Comparison of ENCODE assay signal across 8 mouse cellular contexts in the genomic region with DNA sequence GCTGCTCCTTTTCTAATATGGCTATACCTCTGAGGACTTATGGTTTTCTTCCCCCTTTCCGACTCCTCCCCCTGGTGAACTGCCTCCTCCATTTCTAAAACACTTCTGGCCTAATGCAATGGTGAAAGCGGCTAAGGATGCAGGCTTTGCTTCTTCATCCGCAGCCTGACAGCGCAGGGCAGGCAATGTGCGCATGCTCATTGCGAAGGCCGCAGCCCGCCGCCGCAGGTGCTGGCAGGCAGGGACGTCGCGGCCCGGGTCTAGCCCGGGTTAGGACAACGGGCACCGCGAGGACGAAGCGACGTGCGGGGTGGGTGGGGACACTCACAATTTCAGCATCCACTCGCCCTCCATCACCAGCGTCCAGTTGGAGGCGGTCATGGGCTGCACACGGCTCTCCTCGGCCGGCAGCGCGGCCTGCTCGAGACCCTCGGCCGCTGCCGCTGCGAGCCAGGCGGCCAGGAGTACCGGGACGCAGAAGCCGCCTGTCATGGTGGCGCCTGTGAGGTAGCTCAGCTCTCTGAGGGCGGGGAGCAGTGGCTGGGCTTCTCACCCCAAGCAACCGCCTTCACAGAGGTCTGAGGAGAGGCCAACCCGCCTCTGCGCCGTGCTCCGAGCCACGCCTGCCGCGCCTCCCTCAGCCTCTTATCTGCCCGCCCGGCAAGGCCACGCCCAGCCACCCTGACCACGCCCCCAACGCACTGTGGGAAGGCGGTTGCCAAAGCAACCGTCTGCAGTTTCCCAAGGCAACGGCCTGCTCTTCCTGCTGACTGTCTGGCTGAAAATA. TPM values are rescaled to one million over a fixed set of nuclear protein-coding genes. Genes with fewer than 3 reads are reported as not detected.
DNase-seq lines count a peak whose midpoint lies in the region; ATAC-seq and TF ChIP-seq lines count a peak whose summit lies in the region.

A gene (minus strand): TSS at position 632 of the 787 bp plus-strand sequence.

- DNase-seq in heart, postnatal 14 days, result peak; percentile 99
- peak; percentile 99 for DNase-seq in layer of hippocampus, adult 11-12 months (ENCODE audit: low spot score)
- peak; percentile 98 to 99 for DNase-seq in lung, adult 18-20 months
- peak; percentile 98 for DNase-seq in testis, postnatal 14 days (ENCODE audit: low spot score)

- no peaks in the 10 kb centered on the region for H3K36me3 ChIP-seq in ES-Bruce4 (ENCODE audit: control insufficient read depth, insufficient read depth, low read length, poor library complexity, severe bottlenecking)
- peaks cover 3% of the 10 kb centered on the region; the same call in 1 of the 2 replicates for H3K36me3 ChIP-seq in forebrain, embryonic 13.5 days (ENCODE audit: poor library complexity, severe bottlenecking)
- peaks cover 2% of the 10 kb centered on the region; the same call in 1 of the 2 replicates for H3K36me3 ChIP-seq in neural tube, embryonic 15.5 days

- no peaks in the 10 kb centered on the region for H3K27me3 ChIP-seq in ES-Bruce4 (ENCODE audit: control insufficient read depth, insufficient read depth, low read length, poor library complexity, severe bottlenecking)
- no peaks in the 10 kb centered on the region for H3K27me3 ChIP-seq in forebrain, embryonic 13.5 days
- H3K27me3 ChIP-seq in neural tube, embryonic 15.5 days (replicated peaks), result no peaks in the 10 kb centered on the region

- peak; percentile 41 for TF ChIP-seq POLR2A in ES-Bruce4 (IDR thresholded peaks at IDR 0.05; ENCODE audit: insufficient read depth, low read length)

- peak within 1 kb of the TSS; percentile 71 for H3K4me2 ChIP-seq in forebrain, embryonic 13.5 days
- peak within 1 kb of the TSS; percentile 62 for H3K4me2 ChIP-seq in neural tube, embryonic 15.5 days

- peak within 1 kb of the TSS; percentile 73 for H3K9ac ChIP-seq in ES-Bruce4 (ENCODE audit: low read depth, poor library complexity, severe bottlenecking)
- peak within 1 kb of the TSS; percentile 90 for H3K9ac ChIP-seq in forebrain, embryonic 13.5 days
- H3K9ac ChIP-seq in neural tube, embryonic 15.5 days (replicated peaks), result peak within 1 kb of the TSS; percentile 94

- WGBS in forebrain, embryonic 13.5 days, result under 1% methylated on average over 54 of the region's 57 CpGs
- under 1% methylated on average over 53 of the region's 57 CpGs for WGBS in neural tube, embryonic 15.5 days

- no peaks in the 10 kb centered on the region for H3K9me3 ChIP-seq in ES-Bruce4 (replicated peaks; ENCODE audit: control insufficient read depth, insufficient read depth, low read length, poor library complexity, severe bottlenecking)
- no peaks in the 10 kb centered on the region for H3K9me3 ChIP-seq in forebrain, embryonic 13.5 days (replicated peaks)
- no peaks in the 10 kb centered on the region for H3K9me3 ChIP-seq in neural tube, embryonic 15.5 days (replicated peaks)

- intact Hi-C loops in heart, postnatal 14 days (cut with DNase I), result no loop called here

- no peak for TF ChIP-seq EP300 in ES-Bruce4 (IDR thresholded peaks at IDR 0.05; ENCODE audit: insufficient read depth, low read depth, low read length)

- no peak for TF ChIP-seq CTCF in ES-Bruce4 (IDR thresholded peaks at IDR 0.05; ENCODE audit: low read depth, low read length)

- H3K4me3 ChIP-seq in ES-Bruce4 (ENCODE audit: low read depth, low read length), result peak within 1 kb of the TSS; percentile 86
- peak within 1 kb of the TSS; percentile 83 for H3K4me3 ChIP-seq in forebrain, embryonic 13.5 days
- H3K4me3 ChIP-seq in neural tube, embryonic 15.5 days (replicated peaks), result peak within 1 kb of the TSS; percentile 83

- no peak within 1 kb of the TSS for H3K27ac ChIP-seq in ES-Bruce4 (ENCODE audit: insufficient read depth, low read length)
- H3K27ac ChIP-seq in forebrain, embryonic 13.5 days, result peak within 1 kb of the TSS; percentile 99
- peak within 1 kb of the TSS; percentile 100 for H3K27ac ChIP-seq in neural tube, embryonic 15.5 days (replicated peaks)

- H3K4me1 ChIP-seq in ES-Bruce4 (ENCODE audit: control insufficient read depth, insufficient read depth, low read length), result no peaks in the 10 kb centered on the region
- peaks cover 39% of the 10 kb centered on the region for H3K4me1 ChIP-seq in forebrain, embryonic 13.5 days
- H3K4me1 ChIP-seq in neural tube, embryonic 15.5 days, result peaks cover 29% of the 10 kb centered on the region

- ATAC-seq in cerebellum, adult (ENCODE audit: insufficient number of reproducible peaks, low FRiP score, low TSS enrichment), result peak; percentile 97
- peak; percentile 98 for ATAC-seq in forebrain, embryonic 13.5 days
- ATAC-seq in neural tube, embryonic 15.5 days (ENCODE audit: low FRiP score), result peak; percentile 99

RNA-seq across cellular contexts. Expression of the gene that starts here (rescaled TPM):
- polyA plus RNA-seq in ES-Bruce4 (2011; ENCODE audit: insufficient read depth, insufficient read length, low read depth, missing spikeins), result 10.7 and 11.4 TPM in 2 replicates
- 57.8 and 69.1 TPM in 2 replicates for polyA plus RNA-seq in forebrain, embryonic 13.5 days (2015; fragmentation: Nextera tagmentation; extraction: Ambion mirVana)
- 10 to 100 TPM; 50.3 to 53.3 TPM for total RNA-seq in heart, postnatal 14 days (2021)
- polyA plus RNA-seq in neural tube, embryonic 15.5 days (2015; fragmentation: Nextera tagmentation; extraction: Ambion mirVana), result 82.3 and 95.1 TPM in 2 replicates
